Mouse (Mus musculus): ENCODE data around the gene Vps36.

- TF ChIP-seq POLR2A (IDR thresholded peaks at IDR 0.05; ENCODE audit: control insufficient read depth, low read depth, low read length) (peak; percentile 60), CTCF (IDR thresholded peaks at IDR 0.05; ENCODE audit: control insufficient read depth, insufficient read depth, insufficient replicate concordance, low read depth, low read length) (no peak)
These were observed 26.5 kb upstream of the Vps36 start, which contains the start of gene Nek3 for GRCm38 (mm10) chr8:22166080-22166603.

Measured in testis, adult 2 months (tissue).